Mouse (Mus musculus): ENCODE measurements at regions not wholly inside any gene's neighbourhood (a gene's known extent, or its start where the extent isn't known, plus 50 kb on each side); places are given as distances from the start of the nearest gene placed in this dataset.
"Not testable (repeated sequence)": the region's sequence is repeated elsewhere in the genome, so short reads cannot be mapped to it uniquely, and the experiment has no call there.

- not testable (repeated sequence) for H3K9me3 ChIP-seq (ENCODE audit: low read length); H3K27ac ChIP-seq (ENCODE audit: low read depth)
- WGBS (ENCODE audit: insufficient replicate concordance), result 78% methylated on average over 15 of the region's 15 CpGs
Observed at GRCm38 (mm10) chr15:53984006-53984405, 99.3 kb downstream of the Gm7489 start.

DNA sequence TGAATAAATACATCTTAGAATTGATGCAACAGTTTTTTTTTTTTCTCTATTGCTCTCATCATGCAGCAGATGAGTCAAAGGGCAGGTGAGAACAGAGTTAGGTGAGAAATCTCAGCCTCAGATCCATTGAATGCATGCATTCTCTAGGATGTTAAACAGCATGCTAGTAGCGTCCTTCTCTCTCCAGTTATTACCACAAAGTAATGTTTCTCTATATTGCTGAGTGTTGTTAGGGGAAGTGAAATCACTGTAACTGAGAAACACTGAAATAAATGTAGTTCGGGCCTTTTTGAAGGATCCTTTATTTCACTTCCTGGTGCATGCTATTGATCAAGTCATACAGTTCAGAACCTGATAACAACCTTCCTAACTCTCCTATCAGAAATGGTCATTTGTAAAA, 105.2 kb downstream of the Gm7489 start:
- H3K4me2 ChIP-seq (ENCODE audit: low read depth, low read length), result no peak overlapping the region
- H3K36me3 ChIP-seq (replicated peaks; ENCODE audit: insufficient read depth, low read length), result no peaks in the 10 kb centered on the region
- no peak overlapping the region for H3K27ac ChIP-seq (ENCODE audit: low read depth)
- TF ChIP-seq EP300 (IDR thresholded peaks at IDR 0.05; ENCODE audit: low read depth) (no peak), CTCF (IDR thresholded peaks at IDR 0.05; ENCODE audit: low read depth) (no peak)
- H3K9ac ChIP-seq (replicated peaks), result no peak overlapping the region
- no peak for ATAC-seq
- no peak for DNase-seq
- H3K27me3 ChIP-seq (ENCODE audit: insufficient read depth, low read length), result no peaks in the 10 kb centered on the region
- WGBS (ENCODE audit: insufficient replicate concordance), result 55% methylated on average over 2 of the region's 2 CpGs
- no peaks in the 10 kb centered on the region for H3K9me3 ChIP-seq (ENCODE audit: low read length)
- H3K4me1 ChIP-seq (ENCODE audit: insufficient read depth), result no peaks in the 10 kb centered on the region
- no peak overlapping the region for H3K4me3 ChIP-seq (ENCODE audit: low read depth, low read length)

More at GRCm38 (mm10) chr15:53984006-53984405, 99.3 kb downstream of the Gm7489 start:
- not testable (repeated sequence) for ATAC-seq; DNase-seq; H3K36me3 ChIP-seq (replicated peaks; ENCODE audit: insufficient read depth, low read length); H3K27me3 ChIP-seq (ENCODE audit: insufficient read depth, low read length); H3K4me1 ChIP-seq (ENCODE audit: insufficient read depth); H3K9ac ChIP-seq (replicated peaks); H3K4me2 ChIP-seq (ENCODE audit: low read depth, low read length); H3K4me3 ChIP-seq (ENCODE audit: low read depth, low read length)

DNA sequence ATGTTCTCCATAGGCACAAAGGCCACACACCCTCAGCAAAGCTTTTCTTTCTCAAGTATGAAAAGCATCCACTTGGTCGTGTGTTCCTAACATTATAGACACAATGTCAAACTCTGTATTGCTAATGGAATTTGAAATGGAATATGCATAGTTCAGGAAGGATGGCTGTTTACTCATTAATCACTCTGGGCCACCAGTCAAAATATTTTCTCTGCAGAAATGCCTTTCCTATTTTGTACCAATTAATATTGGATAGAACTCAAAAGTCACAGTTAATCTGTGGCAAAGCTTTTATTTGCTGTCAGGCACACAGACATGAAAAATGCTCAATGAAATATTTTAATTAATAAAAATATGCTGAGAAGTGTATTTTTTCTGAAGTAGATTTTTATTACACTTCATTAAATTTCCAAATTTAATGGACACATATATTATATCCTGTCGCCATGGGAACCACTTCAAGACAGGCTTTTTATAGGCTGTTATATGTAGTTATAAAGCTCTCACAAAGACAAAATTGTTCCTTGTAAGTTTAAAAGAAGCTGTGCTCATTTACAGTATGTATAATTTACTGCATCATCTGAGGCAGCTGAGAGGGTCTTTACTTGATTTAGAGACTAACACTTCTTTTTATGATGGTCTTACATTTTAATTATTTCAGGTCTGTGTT, 110.6 kb downstream of the Gm7489 start:
- DNase-seq (no peak), ATAC-seq (no peak)
- H3K4me3 ChIP-seq (ENCODE audit: low read depth, low read length), result no peak overlapping the region
- H3K27me3 ChIP-seq (ENCODE audit: insufficient read depth, low read length), result no peaks in the 10 kb centered on the region
- no peak overlapping the region for H3K9ac ChIP-seq (replicated peaks)
- WGBS (ENCODE audit: insufficient replicate concordance), result 69% methylated on average over 2 of the region's 2 CpGs
- TF ChIP-seq EP300 (IDR thresholded peaks at IDR 0.05; ENCODE audit: low read depth) (no peak), CTCF (IDR thresholded peaks at IDR 0.05; ENCODE audit: low read depth) (no peak)
- no peaks in the 10 kb centered on the region for H3K4me1 ChIP-seq (ENCODE audit: insufficient read depth)
- no peak overlapping the region for H3K27ac ChIP-seq (ENCODE audit: low read depth)
- H3K4me2 ChIP-seq (ENCODE audit: low read depth, low read length), result no peak overlapping the region
- H3K9me3 ChIP-seq (ENCODE audit: low read length), result no peaks in the 10 kb centered on the region
- no peaks in the 10 kb centered on the region for H3K36me3 ChIP-seq (replicated peaks; ENCODE audit: insufficient read depth, low read length)

GRCm38 (mm10) chr15:53998600-53999290, 114.0 kb downstream of the Gm7489 start:
- H3K36me3 ChIP-seq (replicated peaks; ENCODE audit: insufficient read depth, low read length), result no peaks in the 10 kb centered on the region
- no peak for ATAC-seq
- WGBS (ENCODE audit: insufficient replicate concordance), result 80% methylated on average over 6 of the region's 6 CpGs

DNA sequence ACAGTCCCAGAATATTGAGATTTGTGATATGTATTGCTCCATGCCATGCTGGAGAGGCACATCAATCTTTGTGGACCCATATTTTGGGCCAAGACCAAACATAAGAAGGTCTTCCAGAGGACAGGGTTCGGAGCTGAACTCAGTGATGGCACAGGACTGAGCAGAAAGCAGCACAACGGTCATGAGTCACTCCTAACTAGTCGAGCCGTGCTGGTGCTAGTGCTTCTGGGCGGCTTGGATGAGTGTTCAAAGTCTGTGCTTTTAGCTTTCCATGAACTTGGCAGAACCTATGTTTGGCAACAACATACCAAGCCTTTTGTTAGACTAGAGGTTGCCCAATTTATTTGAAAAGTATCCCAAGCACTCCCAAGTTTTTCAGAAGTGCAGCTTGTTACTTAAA, 149.1 kb downstream of the Gm7489 start:
- H3K27ac ChIP-seq (ENCODE audit: low read depth), result no peak overlapping the region
- H3K4me2 ChIP-seq (ENCODE audit: low read depth, low read length), result no peak overlapping the region
- DNase-seq, result no peak
- TF ChIP-seq CTCF (IDR thresholded peaks at IDR 0.05; ENCODE audit: low read depth) (no peak), EP300 (IDR thresholded peaks at IDR 0.05; ENCODE audit: low read depth) (no peak)
- H3K4me1 ChIP-seq (ENCODE audit: insufficient read depth), result no peaks in the 10 kb centered on the region
- WGBS (ENCODE audit: insufficient replicate concordance), result 75% methylated on average over 5 of the region's 5 CpGs
- H3K27me3 ChIP-seq (ENCODE audit: insufficient read depth, low read length), result no peaks in the 10 kb centered on the region
- no peaks in the 10 kb centered on the region for H3K36me3 ChIP-seq (replicated peaks; ENCODE audit: insufficient read depth, low read length)
- no peak overlapping the region for H3K4me3 ChIP-seq (ENCODE audit: low read depth, low read length)
- H3K9me3 ChIP-seq (ENCODE audit: low read length), result no peaks in the 10 kb centered on the region
- no peak for ATAC-seq
- no peak overlapping the region for H3K9ac ChIP-seq (replicated peaks)

More at GRCm38 (mm10) chr15:53998600-53999290, 114.0 kb downstream of the Gm7489 start:
- H3K9me3 ChIP-seq (ENCODE audit: low read length), result no peaks in the 10 kb centered on the region
- H3K4me2 ChIP-seq (ENCODE audit: low read depth, low read length), result no peak overlapping the region
- H3K4me3 ChIP-seq (ENCODE audit: low read depth, low read length), result no peak overlapping the region
- H3K9ac ChIP-seq (replicated peaks), result no peak overlapping the region
- TF ChIP-seq CTCF (IDR thresholded peaks at IDR 0.05; ENCODE audit: low read depth) (no peak), EP300 (IDR thresholded peaks at IDR 0.05; ENCODE audit: low read depth) (no peak)
- no peaks in the 10 kb centered on the region for H3K4me1 ChIP-seq (ENCODE audit: insufficient read depth)
- H3K27ac ChIP-seq (ENCODE audit: low read depth), result no peak overlapping the region
- no peaks in the 10 kb centered on the region for H3K27me3 ChIP-seq (ENCODE audit: insufficient read depth, low read length)
- no peak for DNase-seq

- ATAC-seq (no peak), DNase-seq (no peak)
- TF ChIP-seq CTCF (IDR thresholded peaks at IDR 0.05; ENCODE audit: low read depth) (no peak), EP300 (IDR thresholded peaks at IDR 0.05; ENCODE audit: low read depth) (no peak)
- H3K27me3 ChIP-seq (ENCODE audit: insufficient read depth, low read length), result no peaks in the 10 kb centered on the region
- H3K27ac ChIP-seq (ENCODE audit: low read depth), result no peak overlapping the region
- no peaks in the 10 kb centered on the region for H3K4me1 ChIP-seq (ENCODE audit: insufficient read depth)
- H3K9ac ChIP-seq (replicated peaks), result no peak overlapping the region
- H3K4me2 ChIP-seq (ENCODE audit: low read depth, low read length), result no peak overlapping the region
- H3K9me3 ChIP-seq (ENCODE audit: low read length), result no peaks in the 10 kb centered on the region
- no peak overlapping the region for H3K4me3 ChIP-seq (ENCODE audit: low read depth, low read length)
- H3K36me3 ChIP-seq (replicated peaks; ENCODE audit: insufficient read depth, low read length), result no peaks in the 10 kb centered on the region
- WGBS (ENCODE audit: insufficient replicate concordance), result 68% methylated on average over 2 of the region's 2 CpGs
Observed at GRCm38 (mm10) chr15:54050711-54051110, 166.0 kb downstream of the Gm7489 start.
